Mouse (Mus musculus): ENCODE measurements around the gene Vmn1r14. TPM values are rescaled to one million over a fixed set of nuclear protein-coding genes. Genes with fewer than 3 reads are reported as not detected.
"Not testable (repeated sequence)": the region's sequence is repeated elsewhere in the genome, so short reads cannot be mapped to it uniquely, and the experiment has no call there.

The Vmn1r14 gene
- not detected for total RNA-seq (2021)
- long read RNA-seq, experiment 1 = 0 reads
- long read RNA-seq, experiment 2 = 0 reads

DNA sequence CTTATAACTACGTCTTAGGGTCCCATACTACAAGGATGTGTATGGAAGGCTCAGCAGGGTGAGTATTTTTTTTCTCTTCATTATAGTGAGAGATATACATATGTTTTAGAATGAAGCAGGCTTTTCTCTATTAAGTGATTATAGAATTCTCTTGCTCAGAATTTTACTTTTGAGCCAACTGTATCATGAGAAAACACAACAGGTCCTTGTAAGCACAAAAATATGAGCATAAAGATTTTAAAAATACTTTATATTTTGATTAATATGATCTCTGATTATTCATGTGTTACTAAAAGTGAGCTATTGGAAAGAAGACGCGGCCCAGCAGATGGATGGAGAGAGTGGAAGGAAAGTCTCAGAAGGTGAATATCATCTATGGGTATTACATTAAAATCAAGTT is at the start of gene Vmn1r14:
Gene Vmn1r14, plus strand, starts transcription at position 301 of the 400 bp plus-strand sequence.
- DNase-seq (ENCODE audit: low spot score in 2 of 2) = no peak
- TF ChIP-seq CTCF (conservative IDR thresholded peaks at IDR 0.05) = no peak

DNA sequence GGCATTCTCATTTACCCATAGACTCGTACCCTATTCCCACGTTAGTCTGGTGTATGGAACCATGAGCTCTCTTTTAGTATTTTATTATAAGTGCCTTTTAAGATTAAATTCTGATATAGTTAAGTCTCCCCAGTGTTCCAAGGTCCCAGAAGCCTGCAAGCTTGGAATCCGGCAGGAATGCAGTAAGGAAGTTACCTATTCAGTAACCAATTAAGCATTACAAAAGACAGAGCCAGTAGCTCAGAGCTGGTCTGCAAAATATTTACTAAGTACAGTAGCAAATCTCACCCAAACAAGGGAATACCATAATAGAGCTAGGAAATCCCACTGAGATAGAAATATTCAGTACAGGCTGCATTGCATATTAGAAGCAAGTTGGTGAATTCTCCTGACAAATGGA is 41.5 kb upstream of the Vmn1r14 start:
- not testable (repeated sequence) for DNase-seq (ENCODE audit: low spot score in 2 of 2); H3K4me3 ChIP-seq; H3K27ac ChIP-seq

More for the DNA sequence above, at the start of gene Vmn1r14:
- Histone ChIP-seq H3K4me3 (no peak within 1 kb of the TSS), H3K27ac (no peak within 1 kb of the TSS)

DNA sequence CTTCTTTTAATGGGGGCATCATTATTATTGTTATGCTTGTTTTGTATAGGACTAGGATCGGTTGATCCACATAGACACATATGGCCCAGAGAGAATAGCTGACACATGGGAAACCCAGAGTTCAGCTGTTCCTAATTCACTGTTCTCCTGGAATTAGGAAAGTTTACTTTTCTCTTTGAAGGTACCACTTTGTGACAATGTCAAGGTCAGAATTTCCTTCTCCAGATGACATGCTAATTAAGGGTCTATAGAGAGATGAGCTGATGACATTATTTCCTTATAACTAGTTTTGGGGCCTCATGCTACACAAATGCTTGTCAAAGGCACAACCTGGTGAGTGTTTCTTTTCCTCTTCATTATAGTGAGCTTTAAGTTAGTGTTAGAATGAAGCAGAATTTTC is 28.5 kb upstream of the Vmn1r14 start, which contains the start of gene Vmn1r13:
Gene Vmn1r13, plus strand, starts transcription at position 301 of the 400 bp plus-strand sequence.
- not testable (repeated sequence) for H3K4me3 ChIP-seq; DNase-seq (ENCODE audit: low spot score in 2 of 2); H3K27ac ChIP-seq

DNA sequence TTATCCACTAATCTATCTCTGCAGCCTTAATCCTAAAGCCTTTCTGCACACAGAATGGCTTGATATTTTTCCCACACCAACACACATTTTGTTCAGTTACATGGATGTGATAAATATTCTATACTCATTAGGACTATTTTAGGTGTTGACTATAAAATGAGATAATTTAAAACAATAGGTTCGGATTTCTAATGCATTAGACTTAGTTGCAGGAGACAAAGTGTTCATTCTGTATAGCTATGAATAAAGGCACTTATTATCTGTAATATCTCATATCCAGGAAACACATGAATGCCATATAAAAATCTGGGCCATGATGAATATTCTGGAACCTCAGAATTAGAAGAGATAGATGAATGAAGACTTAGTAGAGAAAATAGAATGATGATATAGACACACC is 26.2 kb downstream of the Vmn1r14 start, which contains the start of gene Vmn1r15:
Gene Vmn1r15, plus strand, starts transcription at position 301 of the 400 bp plus-strand sequence.
- no peak for TF ChIP-seq CTCF (conservative IDR thresholded peaks at IDR 0.05)
- no peak for DNase-seq (ENCODE audit: low spot score in 2 of 2)
- no peak within 1 kb of the TSS for H3K27ac ChIP-seq
- H3K4me3 ChIP-seq = no peak within 1 kb of the TSS

DNA sequence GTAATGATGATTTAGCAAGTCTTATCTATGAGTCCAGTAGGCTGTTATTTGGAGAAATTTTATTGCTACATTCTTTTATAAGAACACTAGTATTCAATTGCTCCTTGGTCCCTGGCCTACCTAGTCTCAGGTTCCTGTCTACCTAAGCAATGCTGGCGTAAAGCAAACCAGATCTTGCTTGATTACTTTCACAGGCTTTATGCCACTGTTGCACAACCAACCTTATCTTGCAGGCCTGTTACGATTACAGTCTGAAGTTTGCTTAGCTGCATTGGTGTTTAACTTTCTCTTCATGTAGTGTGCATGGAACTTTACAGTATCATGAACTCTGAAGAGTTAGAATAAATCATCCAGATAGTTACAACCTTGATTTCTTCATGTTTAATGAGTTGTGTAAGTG is 29.5 kb downstream of the Vmn1r14 start:
- TF ChIP-seq CTCF (conservative IDR thresholded peaks at IDR 0.05) = no peak
- Histone ChIP-seq H3K27ac (no peak overlapping the region), H3K4me3 (no peak overlapping the region)
- DNase-seq (ENCODE audit: low spot score in 2 of 2) = no peak

DNA sequence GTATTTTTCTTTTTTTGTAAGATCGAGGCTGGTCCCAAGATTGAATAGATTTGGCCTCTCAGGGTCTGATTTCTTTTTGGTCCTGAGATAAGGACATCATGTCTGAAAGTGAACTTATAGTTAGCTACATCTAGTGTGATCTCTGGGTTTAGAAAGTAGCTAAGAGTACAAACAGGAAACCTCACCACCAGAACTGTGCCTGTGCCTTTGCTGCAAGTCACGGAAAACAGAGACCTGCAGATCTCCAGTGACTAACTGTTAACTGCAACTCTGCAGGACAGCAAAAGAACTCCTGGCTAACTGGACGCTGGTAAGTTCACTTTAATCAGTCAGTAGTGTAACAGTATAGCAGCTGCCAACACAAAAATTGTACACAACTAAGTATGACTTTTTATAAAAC is 40.4 kb downstream of the Vmn1r14 start:
- no peak overlapping the region for H3K27ac ChIP-seq
- no peak for DNase-seq (ENCODE audit: low spot score in 2 of 2)
- no peak overlapping the region for H3K4me3 ChIP-seq
- no peak for TF ChIP-seq CTCF (conservative IDR thresholded peaks at IDR 0.05)

DNA sequence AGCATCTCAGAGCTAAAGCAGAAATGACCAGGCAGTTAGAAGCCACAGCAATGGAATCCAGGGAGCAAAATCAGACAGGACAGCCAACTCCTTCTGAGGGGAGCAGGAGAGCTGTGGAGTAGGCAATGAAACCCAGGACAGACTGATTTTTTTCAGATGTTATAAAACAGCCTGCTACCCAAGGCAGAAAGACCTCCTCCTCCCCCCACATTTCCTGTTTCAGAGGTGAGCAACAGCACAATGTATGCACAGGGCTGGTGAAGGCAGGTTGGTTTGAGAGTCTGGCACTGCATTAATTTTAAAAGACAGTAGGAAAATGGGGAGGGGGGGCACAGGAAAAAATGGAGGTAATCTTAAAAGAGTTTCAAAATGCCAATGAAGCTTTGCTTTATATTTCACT is 41.0 kb downstream of the Vmn1r14 start:
- no peak overlapping the region for H3K4me3 ChIP-seq
- TF ChIP-seq CTCF (conservative IDR thresholded peaks at IDR 0.05) = no peak
- H3K27ac ChIP-seq = no peak overlapping the region
- no peak for DNase-seq (ENCODE audit: low spot score in 2 of 2)

DNA sequence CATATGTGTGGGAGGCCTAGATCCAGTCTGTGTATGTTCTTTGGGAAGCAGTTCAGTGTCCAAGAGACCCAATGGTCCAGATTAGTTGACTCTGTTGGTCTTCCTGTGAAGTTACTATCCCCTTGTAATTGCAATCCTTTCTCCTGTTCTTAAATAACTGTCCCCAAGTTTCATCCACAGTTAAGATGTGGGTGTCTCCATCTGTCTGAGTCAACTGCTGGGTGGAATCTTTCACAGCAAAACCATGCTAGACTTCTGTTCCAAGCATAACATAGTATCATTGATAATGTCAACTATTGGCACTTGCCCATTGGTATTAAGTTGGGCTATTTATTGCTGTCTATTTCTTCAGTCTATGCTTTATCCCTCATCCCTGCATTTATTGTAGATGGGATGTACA is 47.5 kb downstream of the Vmn1r14 start:
- DNase-seq (ENCODE audit: low spot score in 2 of 2) = no peak
- TF ChIP-seq CTCF (conservative IDR thresholded peaks at IDR 0.05) = no peak
- no peak overlapping the region for H3K27ac ChIP-seq
- H3K4me3 ChIP-seq = no peak overlapping the region

Other genes starting within 250 kb of the Vmn1r14 start
- not detected for gene Vmn1r6, start 234.4 kb upstream of the Vmn1r14 start, total RNA-seq (2021)
- gene Vmn1r7, start 206.4 kb upstream of the Vmn1r14 start, total RNA-seq (2021) = not detected
- gene Vmn1r8, start 199.4 kb upstream of the Vmn1r14 start, total RNA-seq (2021) = not detected
- gene Vmn1r9, start 164.9 kb upstream of the Vmn1r14 start, total RNA-seq (2021) = not detected
- not detected for gene Vmn1r10, start 122.2 kb upstream of the Vmn1r14 start, total RNA-seq (2021)
- gene Vmn1r11, start 98.2 kb upstream of the Vmn1r14 start, total RNA-seq (2021) = not detected
- gene Vmn1r12, start 74.8 kb upstream of the Vmn1r14 start, total RNA-seq (2021) = not detected
- gene Vmn1r13, start 28.4 kb upstream of the Vmn1r14 start, total RNA-seq (2021) = not detected
- gene Vmn1r15, start 26.3 kb downstream of the Vmn1r14 start, total RNA-seq (2021) = not detected
- not detected for gene Vmn1r16, start 97.8 kb downstream of the Vmn1r14 start, total RNA-seq (2021)
- gene Vmn1r17, start 132.0 kb downstream of the Vmn1r14 start, total RNA-seq (2021) = not detected
- under 1 TPM in 1 of 2 experiments, not detected in 1; 0.03 TPM for gene Vmn1r18, start 164.1 kb downstream of the Vmn1r14 start, total RNA-seq (2021)
- not detected for gene Vmn1r19, start 172.1 kb downstream of the Vmn1r14 start, total RNA-seq (2021)
- not detected for gene Vmn1r20, start 197.2 kb downstream of the Vmn1r14 start, total RNA-seq (2021)

All from layer of hippocampus, adult 2 months (tissue).